Mouse (Mus musculus): ENCODE measurements around the gene Ipo11.

- TF ChIP-seq CTCF (IDR thresholded peaks at IDR 0.05; ENCODE audit: low read depth) (no peak), EP300 (IDR thresholded peaks at IDR 0.05; ENCODE audit: low read depth) (no peak)
These were observed 10.8 kb upstream of the Ipo11 start for GRCm38 (mm10) chr13:106947583-106947982.
